Mouse (Mus musculus) heart, embryonic 14.5 days (tissue): ENCODE data around the gene Zmynd11. TPM values are rescaled to one million over a fixed set of nuclear protein-coding genes. Genes with fewer than 3 reads are reported as not detected.

Experiments
- ATAC-seq: fragments of 200-750 bp; cut with Nextera tagmentation; 2 replicates; pipeline ENCODE4 v1.8.0; 2017; ENCODE audit warnings: low read depth, moderate TSS enrichment; ENCODE audit not compliant: insufficient number of reproducible peaks, insufficient read depth, low FRiP score
- H3K27ac ChIP-seq, 2 experiments: fragments of 200-500 bp in 1 of 2; fragments of 300-500 bp in 1 of 2; sonication (generic) in 1 of 2; replicated peaks in 1 of 2; 2 replicates each; pipeline ENCODE4 v1.5.1; 2012 to 2014; ENCODE audit warnings: low read depth in 2 of 2, low read length in 2 of 2, control low read depth in 1 of 2, mild to moderate bottlenecking in 1 of 2, mixed read lengths in 1 of 2; ENCODE audit not compliant: control insufficient read depth in 1 of 2, insufficient read depth in 1 of 2
- H3K27me3 ChIP-seq: fragments of 300-500 bp; sonication (generic); 2 replicates; pipeline ENCODE4 v1.6.1; 2014; ENCODE audit warnings: mild to moderate bottlenecking, low read length, control low read depth; ENCODE audit not compliant: control insufficient read depth, insufficient read depth
- H3K36me3 ChIP-seq: fragments of 300-500 bp; sonication (generic); 2 replicates; pipeline ENCODE4 v1.6.1; 2014; ENCODE audit warnings: mild to moderate bottlenecking, control low read depth, low read length, mixed read lengths; ENCODE audit not compliant: control insufficient read depth, insufficient read depth
- H3K4me1 ChIP-seq, 2 experiments: fragments of 200-500 bp in 1 of 2; fragments of 300-500 bp in 1 of 2; sonication (generic) in 1 of 2; 2 replicates each; pipeline ENCODE4 v1.6.1; 2012 to 2014; ENCODE audit warnings: low read length in 2 of 2, control low read depth in 1 of 2, mixed read lengths in 1 of 2; ENCODE audit not compliant: control insufficient read depth in 2 of 2, insufficient read depth in 2 of 2
- H3K4me2 ChIP-seq: fragments of 300-500 bp; sonication (generic); 2 replicates; pipeline ENCODE4 v1.6.1; 2014; ENCODE audit warnings: mild to moderate bottlenecking, low read length
- H3K4me3 ChIP-seq, 2 experiments: fragments of 200-500 bp in 1 of 2; fragments of 300-500 bp in 1 of 2; sonication (generic) in 1 of 2; 2 replicates each; pipeline ENCODE4 v1.5.1; 2012 to 2014; ENCODE audit warnings: low read length in 2 of 2, mild to moderate bottlenecking in 2 of 2, control low read depth in 1 of 2, low read depth in 1 of 2, moderate library complexity in 1 of 2; ENCODE audit not compliant: control insufficient read depth in 1 of 2, insufficient read depth in 1 of 2
- H3K9ac ChIP-seq: fragments of 300-500 bp; sonication (generic); 2 replicates; pipeline ENCODE4 v1.6.1; 2014; ENCODE audit warnings: mild to moderate bottlenecking, low read length
- H3K9me3 ChIP-seq: fragments of 300-500 bp; sonication (generic); 2 replicates; pipeline ENCODE4 v1.6.1; 2016; ENCODE audit warnings: low read length, control low read depth; ENCODE audit not compliant: control insufficient read depth
- WGBS: fragments of 180-500 bp; shearing (Covaris S2); extraction: QIAGEN DNeasy Blood & Tissue Kit; methylation state at CpG from one replicate; pipeline ENCODE4 v1.1.7; 2014; 5-methylcytosine and 5-hydroxymethylcytosine counted together
- polyA plus RNA-seq: library from polyadenylated mRNA; unstranded; fragments of >200 nt; fragmentation: Nextera tagmentation; extraction: Ambion mirVana; gene quantifications from 2 replicates; pipeline ENCODE4 v1.2.1, GENCODE M21; 2014

The Zmynd11 gene
- polyA plus RNA-seq, 1 experiment from 2014 or later: 141 TPM

DNA sequence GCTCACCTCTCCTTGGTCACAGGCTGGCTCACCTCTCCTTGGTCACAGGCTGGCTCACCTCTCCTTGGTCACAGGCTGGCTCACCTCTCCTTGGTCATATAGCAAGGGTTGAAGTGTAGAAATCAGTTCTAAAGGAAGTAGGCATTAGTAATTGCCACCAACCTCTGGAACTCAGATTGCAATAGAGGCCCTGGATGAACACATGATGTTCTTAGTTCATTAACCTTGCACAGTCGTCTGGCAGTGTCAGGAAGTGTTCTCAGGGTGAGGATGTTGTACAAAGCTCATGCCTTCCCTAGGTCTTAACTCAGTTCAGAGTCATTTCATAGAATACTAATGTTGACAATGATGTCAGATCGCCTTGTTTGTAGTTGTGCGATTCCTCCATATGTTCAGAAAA, 112.1 kb downstream of the Zmynd11 start:
- no peak for ATAC-seq
- Histone ChIP-seq H3K9me3 (no peaks in the 10 kb centered on the region), H3K27me3 (no peaks in the 10 kb centered on the region), H3K4me1 (no peaks in the 10 kb centered on the region; a peak in 1 of 4 replicates), H3K4me2 (no peak overlapping the region), H3K36me3 (peaks cover 12% of the 10 kb centered on the region), H3K4me3 (no peak overlapping the region), H3K9ac (no peak overlapping the region), H3K27ac (no peak overlapping the region)
- WGBS: 77% methylated on average over 3 of the region's 3 CpGs

DNA sequence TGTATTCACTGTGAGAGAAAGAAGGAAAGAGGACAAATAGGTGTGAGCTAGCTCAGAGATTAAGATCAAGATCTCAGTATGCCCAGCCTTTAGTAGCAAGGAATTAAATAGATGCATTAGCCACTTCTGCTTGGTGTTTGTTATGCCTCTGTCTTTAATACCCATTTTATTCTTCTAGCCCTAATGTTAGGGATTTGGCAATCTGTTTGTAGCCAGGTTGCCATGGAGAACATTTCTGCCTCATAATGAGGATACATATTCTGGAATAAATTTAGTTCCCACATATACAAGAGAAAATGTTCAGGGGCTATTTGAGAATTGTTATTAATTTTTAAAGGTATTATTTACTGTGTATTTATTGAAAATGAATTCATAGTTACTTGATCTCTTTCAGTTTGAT, 114.5 kb downstream of the Zmynd11 start:
- H3K9me3 ChIP-seq: no peaks in the 10 kb centered on the region
- peaks cover 3 to 10% of the 10 kb centered on the region in 2 experiments; a peak in 2 of 4 replicates for H3K4me1 ChIP-seq
- H3K27me3 ChIP-seq: no peaks in the 10 kb centered on the region
- H3K4me3 ChIP-seq: no peak overlapping the region
- ATAC-seq: no peak
- H3K9ac ChIP-seq: no peak overlapping the region
- H3K36me3 ChIP-seq: 0 out of 2 replicates have a peak, but pooled peaks cover 5% of the 10 kb centered on the region
- H3K4me2 ChIP-seq: no peak overlapping the region
- no peak overlapping the region for H3K27ac ChIP-seq

DNA sequence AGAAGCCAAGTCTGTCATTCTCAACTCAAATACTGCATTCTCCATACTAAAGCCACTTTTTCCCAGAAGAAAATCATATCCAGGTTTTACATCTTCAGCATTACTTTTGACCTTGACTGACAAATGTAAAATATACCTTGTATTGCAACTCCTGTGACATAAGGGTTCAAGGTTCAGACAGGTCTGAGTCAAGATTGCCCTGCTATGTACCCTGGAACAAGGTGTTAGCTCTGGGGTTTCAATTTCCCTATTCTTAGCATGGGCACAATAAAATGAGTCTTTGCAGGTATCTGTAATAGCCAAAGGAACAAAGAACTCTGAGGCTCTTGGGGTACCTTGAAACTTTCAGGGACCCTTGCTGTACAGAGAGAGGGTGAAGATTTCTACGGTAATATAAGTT, 115.2 kb downstream of the Zmynd11 start:
- Histone ChIP-seq H3K4me1 (peaks cover 3 to 10% of the 10 kb centered on the region in 2 experiments; a peak in 2 of 4 replicates), H3K36me3 (0 out of 2 replicates have a peak, but pooled peaks cover 8% of the 10 kb centered on the region), H3K27ac (no peak overlapping the region), H3K9ac (no peak overlapping the region), H3K27me3 (no peaks in the 10 kb centered on the region), H3K4me2 (no peak overlapping the region), H3K4me3 (no peak overlapping the region), H3K9me3 (no peaks in the 10 kb centered on the region)
- ATAC-seq: no peak
- WGBS: 94% methylated on average over 1 of the region's 1 CpGs

DNA sequence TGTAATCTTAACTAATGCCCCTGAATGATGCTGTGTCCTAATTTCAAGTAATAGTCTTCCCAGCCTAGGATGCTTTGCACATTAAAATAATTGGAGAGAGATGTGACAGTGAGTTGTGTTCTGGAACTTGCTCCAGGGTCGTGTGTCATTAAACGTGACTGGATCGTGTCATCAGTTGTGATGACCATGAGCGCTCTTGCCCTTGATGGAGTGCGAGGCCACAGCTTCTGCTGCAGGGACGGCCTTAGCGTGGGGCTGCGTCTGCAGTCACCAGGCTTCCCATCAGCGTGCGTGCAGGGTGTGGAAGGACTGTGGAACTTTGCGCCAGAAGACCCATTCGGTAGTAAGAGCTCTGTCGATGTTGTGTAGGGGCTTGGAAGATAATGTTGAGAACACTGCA, 116.4 kb downstream of the Zmynd11 start:
- no peaks in the 10 kb centered on the region for H3K27me3 ChIP-seq
- no peak overlapping the region for H3K27ac ChIP-seq
- WGBS: 91% methylated on average over 13 of the region's 13 CpGs
- H3K9ac ChIP-seq: no peak overlapping the region
- H3K4me1 ChIP-seq: peaks cover 3 to 10% of the 10 kb centered on the region in 2 experiments; a peak in 2 of 4 replicates
- no peak for ATAC-seq
- 0 out of 2 replicates have a peak, but pooled peaks cover 8% of the 10 kb centered on the region for H3K36me3 ChIP-seq
- H3K4me3 ChIP-seq: no peak overlapping the region
- H3K9me3 ChIP-seq: no peaks in the 10 kb centered on the region
- H3K4me2 ChIP-seq: no peak overlapping the region

DNA sequence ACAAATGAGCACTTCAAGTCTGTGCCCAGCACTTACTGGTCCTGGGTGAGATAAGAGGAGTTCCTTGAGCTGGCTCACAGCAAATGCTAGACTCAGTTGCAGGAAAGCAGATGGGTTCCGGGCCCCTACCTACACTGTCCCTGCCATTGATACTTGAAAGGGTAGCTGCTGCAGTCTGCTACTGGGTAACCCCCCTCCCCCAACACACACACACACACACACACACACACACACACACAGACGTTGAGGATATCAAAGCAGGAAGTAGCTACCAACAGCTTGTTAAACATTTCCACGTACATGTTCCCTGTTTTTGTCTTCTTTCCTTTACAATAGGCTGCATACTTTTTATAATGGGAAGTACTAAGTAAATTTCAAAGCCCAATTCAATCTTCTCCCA, 127.2 kb downstream of the Zmynd11 start:
- H3K27ac ChIP-seq: no peak overlapping the region
- no peak overlapping the region for H3K4me3 ChIP-seq
- no peak for ATAC-seq
- H3K4me1 ChIP-seq: peaks cover 6 to 15% of the 10 kb centered on the region in 2 experiments
- H3K27me3 ChIP-seq: no peaks in the 10 kb centered on the region
- no peak overlapping the region for H3K9ac ChIP-seq
- H3K36me3 ChIP-seq: no peaks in the 10 kb centered on the region
- no peaks in the 10 kb centered on the region for H3K9me3 ChIP-seq
- 41% methylated on average over 3 of the region's 3 CpGs for WGBS
- no peak overlapping the region for H3K4me2 ChIP-seq

DNA sequence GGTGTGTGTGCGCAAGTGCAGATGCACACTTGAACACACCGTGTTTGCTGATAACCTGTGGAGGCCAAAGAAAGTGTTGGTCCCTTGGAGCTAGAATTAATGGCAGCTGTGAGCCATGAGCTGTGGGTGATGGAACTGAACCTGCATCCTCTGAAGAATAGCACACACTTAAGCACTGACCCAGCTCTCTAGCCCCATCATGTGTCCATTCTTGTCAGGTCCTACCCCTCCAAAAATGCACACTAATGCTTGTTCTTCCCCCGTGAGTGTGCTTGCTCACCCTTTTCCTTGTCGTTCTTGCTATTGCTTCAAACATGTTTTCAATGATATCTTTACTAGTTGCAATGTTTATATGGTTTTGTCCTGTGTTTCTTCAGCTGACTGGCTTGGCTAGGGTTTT, 128.6 kb downstream of the Zmynd11 start:
- Histone ChIP-seq H3K9ac (no peak overlapping the region), H3K27ac (no peak overlapping the region), H3K9me3 (no peaks in the 10 kb centered on the region), H3K36me3 (no peaks in the 10 kb centered on the region), H3K4me3 (no peak overlapping the region), H3K4me1 (peaks cover 6 to 15% of the 10 kb centered on the region in 2 experiments), H3K27me3 (no peaks in the 10 kb centered on the region), H3K4me2 (no peak overlapping the region)
- ATAC-seq: no peak
- 54% methylated on average over 4 of the region's 4 CpGs for WGBS

DNA sequence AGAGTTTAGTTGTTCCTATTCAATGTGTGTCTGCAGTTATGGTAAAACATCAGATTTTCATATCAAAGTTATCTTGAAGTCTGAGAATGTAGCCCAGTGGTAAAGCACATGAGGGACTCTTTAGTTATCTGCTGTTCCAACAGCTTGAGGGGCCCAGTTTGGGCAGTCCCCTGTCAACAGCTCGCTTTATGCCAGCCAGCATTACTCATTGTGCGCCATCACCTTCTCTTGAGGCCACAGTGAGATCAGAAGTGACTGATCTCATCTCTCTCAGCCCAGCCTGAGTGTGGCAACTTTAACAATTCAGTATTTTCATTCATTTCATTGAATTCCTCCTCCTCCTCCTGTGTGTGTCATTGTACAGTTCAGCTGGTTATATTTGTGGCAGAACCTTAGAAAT, 129.2 kb downstream of the Zmynd11 start:
- no peak overlapping the region for H3K27ac ChIP-seq
- H3K9ac ChIP-seq: no peak overlapping the region
- no peak overlapping the region for H3K4me2 ChIP-seq
- no peak for ATAC-seq
- 34% methylated on average over 2 of the region's 2 CpGs for WGBS
- H3K36me3 ChIP-seq: no peaks in the 10 kb centered on the region
- H3K27me3 ChIP-seq: no peaks in the 10 kb centered on the region
- peaks cover 6 to 15% of the 10 kb centered on the region in 2 experiments for H3K4me1 ChIP-seq
- H3K9me3 ChIP-seq: no peaks in the 10 kb centered on the region
- H3K4me3 ChIP-seq: no peak overlapping the region
